Mouse (Mus musculus): Measurements from ENCODE around the gene Tlcd1. TPM values are rescaled to one million over a fixed set of nuclear protein-coding genes. Genes with fewer than 3 reads are reported as not detected.

Tlcd1 gene
- polyA plus RNA-seq, 1 experiment from 2014 or later: 16.7 TPM

DNA sequence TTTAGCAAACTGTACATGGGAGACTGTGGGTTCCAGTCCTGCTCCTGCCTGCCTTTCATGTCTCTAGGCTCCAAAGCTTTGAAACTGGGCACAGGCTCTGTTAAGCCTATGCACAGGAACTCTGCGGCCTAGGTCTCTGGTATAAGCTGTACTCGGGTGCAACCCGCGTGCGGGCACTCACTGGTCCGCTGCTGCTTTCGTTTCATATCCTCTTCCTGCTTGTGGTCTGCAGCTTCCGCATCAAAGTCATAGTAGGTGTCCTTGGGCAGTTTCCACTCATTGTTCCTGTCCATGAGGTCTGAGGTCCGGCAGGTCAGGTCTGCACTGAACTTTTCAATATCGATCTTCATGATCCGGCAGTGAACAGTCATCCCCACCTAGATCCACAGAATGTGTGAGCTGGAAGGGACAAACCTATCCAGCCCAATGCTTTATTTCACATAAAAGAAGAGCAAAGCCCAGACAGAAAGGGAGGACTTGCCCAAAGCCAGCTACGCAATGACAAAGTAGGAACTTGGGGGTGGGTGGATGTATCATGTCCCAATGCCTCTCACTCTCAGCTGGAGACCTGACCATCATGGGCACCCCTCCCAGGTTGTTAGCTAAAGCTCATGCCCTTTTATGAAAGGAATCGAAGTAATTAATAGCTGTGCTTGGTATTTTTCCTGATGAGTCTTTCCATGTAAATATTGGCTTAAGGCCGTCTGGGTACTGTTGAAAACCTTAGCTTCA, 36.7 kb downstream of the Tlcd1 start:
- peaks cover 92% of the 10 kb centered on the region for H3K36me3 ChIP-seq (ENCODE audit: control insufficient read depth, insufficient read depth, low read length)
- H3K4me1 ChIP-seq (ENCODE audit: control insufficient read depth, insufficient read depth, low read length): no peaks in the 10 kb centered on the region
- no peaks in the 10 kb centered on the region for H3K27me3 ChIP-seq (ENCODE audit: control insufficient read depth, insufficient read depth, low read length)
- 97% methylated on average over 14 of the region's 14 CpGs for WGBS
- H3K9me3 ChIP-seq (ENCODE audit: control insufficient read depth, low read length): no peaks in the 10 kb centered on the region
- no peak overlapping the region for H3K9ac ChIP-seq (replicated peaks; ENCODE audit: low read depth, low read length)
- no peak for ATAC-seq (ENCODE audit: low read depth)
- H3K27ac ChIP-seq (ENCODE audit: low read depth, low read length): no peak overlapping the region
- no peak overlapping the region for H3K4me3 ChIP-seq (ENCODE audit: low read depth, low read length)
- no peak overlapping the region for H3K4me2 ChIP-seq (ENCODE audit: low read depth, low read length)

DNA sequence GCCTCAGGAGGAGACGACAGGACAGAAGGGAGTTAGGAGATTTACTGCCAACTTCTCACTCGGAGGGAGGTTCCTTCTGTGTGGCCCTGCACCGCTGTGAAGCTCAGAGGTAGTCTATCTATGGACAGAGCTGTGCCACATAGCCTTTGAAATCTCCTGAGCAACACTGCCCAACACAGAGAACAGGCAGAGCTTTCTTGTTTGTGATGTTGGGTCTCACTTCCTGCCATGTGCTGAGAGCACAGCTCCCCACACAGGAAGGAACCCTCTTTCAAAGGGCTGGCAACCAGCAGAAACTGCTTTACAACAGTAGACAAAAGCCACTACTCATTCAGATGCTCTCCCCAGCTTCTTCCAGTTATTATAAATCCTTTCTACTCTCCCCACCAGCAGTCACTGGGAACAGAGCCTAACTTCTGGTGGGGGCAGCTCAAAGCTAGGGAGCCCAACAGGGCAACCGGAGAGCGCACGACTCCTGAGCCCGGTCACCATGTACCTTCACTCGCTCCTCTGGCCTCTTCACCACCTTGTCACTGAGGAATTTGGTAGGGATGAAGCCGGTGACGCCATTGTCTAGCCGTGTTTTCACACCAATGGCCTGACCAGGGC, 39.3 kb downstream of the Tlcd1 start:
- peak; percentile 60; the same call in 1 of the 2 replicates for ATAC-seq (ENCODE audit: low read depth)
- no peak overlapping the region for H3K4me2 ChIP-seq (ENCODE audit: low read depth, low read length)
- 68% methylated on average over 11 of the region's 11 CpGs for WGBS
- no peaks in the 10 kb centered on the region for H3K9me3 ChIP-seq (ENCODE audit: control insufficient read depth, low read length)
- no peaks in the 10 kb centered on the region for H3K4me1 ChIP-seq (ENCODE audit: control insufficient read depth, insufficient read depth, low read length)
- H3K36me3 ChIP-seq (ENCODE audit: control insufficient read depth, insufficient read depth, low read length): peaks cover 88% of the 10 kb centered on the region
- H3K9ac ChIP-seq (replicated peaks; ENCODE audit: low read depth, low read length): no peak overlapping the region
- 0 out of 2 replicates have a peak overlapping the region, but pooled peaks have one; percentile 28 for H3K27ac ChIP-seq (ENCODE audit: low read depth, low read length)
- no peaks in the 10 kb centered on the region for H3K27me3 ChIP-seq (ENCODE audit: control insufficient read depth, insufficient read depth, low read length)
- no peak overlapping the region for H3K4me3 ChIP-seq (ENCODE audit: low read depth, low read length)

DNA sequence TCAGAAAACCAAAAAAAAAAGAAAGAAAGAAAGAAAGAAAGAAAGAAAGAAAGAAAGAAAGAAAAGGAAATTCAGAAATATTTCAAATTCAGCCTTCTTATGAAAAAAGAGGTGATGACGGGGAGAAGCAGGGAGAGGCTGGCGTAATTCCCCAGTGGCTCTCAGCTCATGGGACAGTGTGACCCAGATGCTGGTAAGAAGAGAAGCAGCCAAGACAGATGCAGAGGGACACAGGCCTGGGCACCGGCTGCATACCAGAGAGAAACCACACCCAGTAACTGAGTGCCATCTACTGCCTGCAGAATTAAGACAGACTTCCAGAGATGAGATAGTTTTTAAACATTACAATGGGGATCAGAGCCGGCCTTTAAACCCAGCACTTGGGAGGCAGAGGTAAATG, 47.1 kb downstream of the Tlcd1 start:
- no peak for ATAC-seq (ENCODE audit: low read depth)

More for the DNA sequence above, 47.1 kb downstream of the Tlcd1 start:
- no peaks in the 10 kb centered on the region for H3K4me1 ChIP-seq (ENCODE audit: control insufficient read depth, insufficient read depth, low read length)
- H3K4me2 ChIP-seq (ENCODE audit: low read depth, low read length): no peak overlapping the region
- WGBS: 95% methylated on average over 4 of the region's 4 CpGs
- H3K27ac ChIP-seq (ENCODE audit: low read depth, low read length): no peak overlapping the region
- peaks cover 87% of the 10 kb centered on the region for H3K36me3 ChIP-seq (ENCODE audit: control insufficient read depth, insufficient read depth, low read length)
- H3K4me3 ChIP-seq (ENCODE audit: low read depth, low read length): no peak overlapping the region
- no peaks in the 10 kb centered on the region for H3K9me3 ChIP-seq (ENCODE audit: control insufficient read depth, low read length)
- no peak overlapping the region for H3K9ac ChIP-seq (replicated peaks; ENCODE audit: low read depth, low read length)
- no peaks in the 10 kb centered on the region for H3K27me3 ChIP-seq (ENCODE audit: control insufficient read depth, insufficient read depth, low read length)

Small RNA genes lying within 50 kb of the gene (microRNA-seq; reads per million reads assigned to microRNA genes)
- not detected for gene Mir7653

Other genes with a start within 250 kb of the Tlcd1 start
- 121 and 145 TPM in 2 replicates for gene Sez6, start 245.9 kb upstream of the Tlcd1 start, polyA plus RNA-seq (2014; fragmentation: Nextera tagmentation; extraction: Ambion mirVana)
- 16.3 and 19.0 TPM in 2 replicates for gene Phf12, start 194.0 kb upstream of the Tlcd1 start, polyA plus RNA-seq (2014; fragmentation: Nextera tagmentation; extraction: Ambion mirVana)
- gene Dhrs13, start 144.4 kb upstream of the Tlcd1 start, polyA plus RNA-seq (2014; fragmentation: Nextera tagmentation; extraction: Ambion mirVana): 55.6 and 58.6 TPM in 2 replicates
- gene Flot2, start 138.8 kb upstream of the Tlcd1 start, polyA plus RNA-seq (2014; fragmentation: Nextera tagmentation; extraction: Ambion mirVana): 106 and 117 TPM in 2 replicates
- 30.4 and 33.6 TPM in 2 replicates for gene Eral1, start 96.3 kb upstream of the Tlcd1 start, polyA plus RNA-seq (2014; fragmentation: Nextera tagmentation; extraction: Ambion mirVana)
- gene Fam222b, start 82.1 kb upstream of the Tlcd1 start, polyA plus RNA-seq (2014; fragmentation: Nextera tagmentation; extraction: Ambion mirVana): 29.3 and 35.6 TPM in 2 replicates
- 56.5 and 77.9 TPM in 2 replicates for gene Traf4, start 11.1 kb upstream of the Tlcd1 start, polyA plus RNA-seq (2014; fragmentation: Nextera tagmentation; extraction: Ambion mirVana)
- gene Nek8, start within 50 bp of the Tlcd1 start, polyA plus RNA-seq (2014; fragmentation: Nextera tagmentation; extraction: Ambion mirVana): 3.9 and 6.1 TPM in 2 replicates
- 906 and 951 TPM in 2 replicates for gene Rpl23a, start 6.9 kb downstream of the Tlcd1 start, polyA plus RNA-seq (2014; fragmentation: Nextera tagmentation; extraction: Ambion mirVana)
- 61.5 and 63.9 TPM in 2 replicates for gene Rab34, start 11.7 kb downstream of the Tlcd1 start, polyA plus RNA-seq (2014; fragmentation: Nextera tagmentation; extraction: Ambion mirVana)
- 2.8 and 3.5 TPM in 2 replicates for gene Proca1, start 16.7 kb downstream of the Tlcd1 start, polyA plus RNA-seq (2014; fragmentation: Nextera tagmentation; extraction: Ambion mirVana)
- gene Sdf2, start 69.0 kb downstream of the Tlcd1 start, polyA plus RNA-seq (2014; fragmentation: Nextera tagmentation; extraction: Ambion mirVana): 98.1 and 107 TPM in 2 replicates
- gene Supt6, start 69.3 kb downstream of the Tlcd1 start, polyA plus RNA-seq (2014; fragmentation: Nextera tagmentation; extraction: Ambion mirVana): 22.3 and 32.0 TPM in 2 replicates
- gene 2610507B11Rik, start 85.0 kb downstream of the Tlcd1 start, polyA plus RNA-seq (2014; fragmentation: Nextera tagmentation; extraction: Ambion mirVana): 63.2 and 73.7 TPM in 2 replicates
- gene BC030499, start 114.1 kb downstream of the Tlcd1 start, polyA plus RNA-seq (2014; fragmentation: Nextera tagmentation; extraction: Ambion mirVana): 0.08 and 0.30 TPM in 2 replicates
- 3.4 and 3.5 TPM in 2 replicates for gene Spag5, start 124.8 kb downstream of the Tlcd1 start, polyA plus RNA-seq (2014; fragmentation: Nextera tagmentation; extraction: Ambion mirVana)
- gene Aldoc, start 146.3 kb downstream of the Tlcd1 start, polyA plus RNA-seq (2014; fragmentation: Nextera tagmentation; extraction: Ambion mirVana): 245 and 350 TPM in 2 replicates
- gene Pigs, start 151.7 kb downstream of the Tlcd1 start, polyA plus RNA-seq (2014; fragmentation: Nextera tagmentation; extraction: Ambion mirVana): 71.4 and 80.0 TPM in 2 replicates
- gene Unc119, start 166.8 kb downstream of the Tlcd1 start, polyA plus RNA-seq (2014; fragmentation: Nextera tagmentation; extraction: Ambion mirVana): 74.8 and 91.5 TPM in 2 replicates
- gene Foxn1, start 209.8 kb downstream of the Tlcd1 start, polyA plus RNA-seq (2014; fragmentation: Nextera tagmentation; extraction: Ambion mirVana): not detected in 2 replicates
- gene Slc13a2, start 245.5 kb downstream of the Tlcd1 start, polyA plus RNA-seq (2014; fragmentation: Nextera tagmentation; extraction: Ambion mirVana): not detected in 2 replicates

Measured in neural tube, embryonic 14.5 days (tissue).